Mouse (Mus musculus) ovary, postnatal 14 days (tissue): ENCODE measurements around the gene Zfp87.
A peak's percentile ranks its signal among the peaks of the same experiment; 100 is the strongest.

Experiments
- DNase-seq: peaks from one replicate; pipeline ENCODE4 v3.0.0; 2022; ENCODE audit warnings: low spot score

The Zfp87 gene

GRCm38 (mm10) chr13:67525753-67526410 lies at the start of gene Zfp87, which contains the start of gene Gm26965:
Gene Zfp87, minus strand, starts transcription at chr13:67526177.
Gene Gm26965, minus strand, starts transcription at chr13:67526151.
- peak; percentile 87 for DNase-seq

GRCm38 (mm10) chr13:67572591-67573189 lies 46.7 kb upstream of the Zfp87 start:
- DNase-seq = no peak

- DNase-seq = no peak
Measured at GRCm38 (mm10) chr13:67553730-67554129, 27.8 kb upstream of the Zfp87 start, which contains the start of gene Zfp748. Gene Zfp748, minus strand, starts transcription at chr13:67553830.

- peak; percentile 61 for DNase-seq
Measured at GRCm38 (mm10) chr13:67552505-67553346, 26.7 kb upstream of the Zfp87 start.

GRCm38 (mm10) chr13:67545941-67546340 lies 20.0 kb upstream of the Zfp87 start:
- no peak for DNase-seq

- no peak for DNase-seq
Measured at GRCm38 (mm10) chr13:67527049-67527730, 1.2 kb upstream of the Zfp87 start.

- DNase-seq = no peak
Measured at GRCm38 (mm10) chr13:67500908-67501307, 25.1 kb downstream of the Zfp87 start.

GRCm38 (mm10) chr13:67500084-67500719 lies 25.8 kb downstream of the Zfp87 start, which contains the start of gene Zfp58:
Gene Zfp58, minus strand, starts transcription at chr13:67500555.
- DNase-seq = peak; percentile 66

GRCm38 (mm10) chr13:67495631-67496030 lies 30.3 kb downstream of the Zfp87 start:
- DNase-seq = no peak

- DNase-seq = no peak
Measured at GRCm38 (mm10) chr13:67484424-67484811, 41.6 kb downstream of the Zfp87 start.

GRCm38 (mm10) chr13:67483625-67484423 lies 42.2 kb downstream of the Zfp87 start, which contains the start of gene Zfp874b:
Gene Zfp874b, minus strand, starts transcription at chr13:67484258.
- peak; percentile 80 for DNase-seq

- no peak for DNase-seq
Measured at GRCm38 (mm10) chr13:67481528-67481927, 44.4 kb downstream of the Zfp87 start.

GRCm38 (mm10) chr13:67469274-67469673 lies 56.7 kb downstream of the Zfp87 start:
- DNase-seq = no peak
